In the genomic region with DNA sequence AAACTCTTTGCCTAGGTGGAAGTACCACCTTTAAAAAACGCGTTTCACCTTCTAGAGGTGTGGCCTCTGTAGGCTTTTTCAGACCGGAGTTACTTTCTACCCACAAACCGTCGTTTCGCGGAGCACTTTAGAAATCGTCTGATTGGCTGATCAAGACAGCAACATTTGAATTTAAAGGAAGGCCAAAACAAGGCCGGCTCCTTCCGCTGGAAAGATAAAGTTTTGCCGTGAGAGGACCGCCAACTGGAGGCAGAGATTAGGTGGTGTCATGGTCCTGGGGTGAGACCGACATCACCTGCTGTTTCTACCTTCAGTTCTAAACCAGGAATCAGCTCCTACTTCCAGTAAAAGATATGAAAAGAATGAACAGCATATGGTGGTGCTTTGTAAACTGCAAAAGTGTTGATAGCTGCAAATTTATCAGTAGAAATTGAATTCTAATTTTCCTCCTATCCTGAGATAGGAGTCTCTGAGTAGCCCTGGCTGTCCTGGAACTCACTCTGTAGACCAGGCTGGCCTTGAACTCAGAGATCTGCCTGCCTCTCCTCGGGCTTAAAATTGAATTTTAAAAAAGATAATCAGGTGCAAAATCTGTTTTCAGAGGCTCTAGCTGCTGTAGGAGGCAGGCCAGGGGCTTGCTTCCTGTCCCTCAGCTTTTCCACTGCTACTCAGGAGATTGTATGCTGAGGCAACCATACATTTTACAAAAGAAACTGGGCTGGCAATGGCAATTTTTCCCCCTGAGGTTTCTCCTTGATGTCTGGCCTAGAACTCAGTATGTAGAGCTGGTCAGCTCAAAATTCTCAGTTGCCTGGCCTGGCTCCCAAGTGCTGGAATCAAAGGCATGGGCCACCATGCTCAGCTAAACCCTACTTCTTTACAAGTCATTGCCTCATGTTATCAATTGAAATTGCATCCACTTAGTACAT, we compare ENCODE assay signal across 9 mouse cellular contexts. TPM values are rescaled to one million over a fixed set of nuclear protein-coding genes. Genes with fewer than 3 reads are reported as not detected.
DNase-seq lines count a peak whose midpoint lies in the region; ATAC-seq lines count a peak whose summit lies in the region.
"Had no signal": no experiment of that assay in that cellular context is flagged by ENCODE, and none has a peak within 500 bp of the region (broad histone marks: within the 10 kb centered on the region; RNA-seq: fewer than 3 reads in every experiment).

No protein-coding gene starts in this region.

- peak overlapping the region; percentile 39 for H3K4me3 ChIP-seq in embryonic facial prominence, embryonic 10.5 days
- H3K4me3 ChIP-seq in intestine, embryonic 16.5 days (ENCODE audit: low read length): peak overlapping the region; percentile 7; the same call in 1 of the 2 replicates
- no peak overlapping the region for H3K4me3 ChIP-seq in neural tube, embryonic 13.5 days

- intact Hi-C loops in left cerebral cortex, postnatal 36 days (cut with DNase I): no loop called here

- peak overlapping the region; percentile 69 for H3K27ac ChIP-seq in embryonic facial prominence, embryonic 10.5 days (replicated peaks)
- no peak overlapping the region for H3K27ac ChIP-seq in intestine, embryonic 16.5 days (ENCODE audit: low read length)
- no peak overlapping the region for H3K27ac ChIP-seq in neural tube, embryonic 13.5 days (replicated peaks)

- DNase-seq in adrenal gland, postnatal 10 days: peak; percentile 33
- DNase-seq in adrenal gland, postnatal 4 days (ENCODE audit: low spot score in 2 of 2): no peak
- DNase-seq in A20 (ENCODE audit: low read depth, low spot score): peak; percentile 91
- DNase-seq in embryonic facial prominence, embryonic 10.5 days (ENCODE audit: low spot score): peak; percentile 50
- DNase-seq in right cerebral cortex, postnatal 14 days: no peak
- DNase-seq in left cerebral cortex, postnatal 36 days (ENCODE audit: low spot score in 2 of 2): no peak

- no peak overlapping the region; the same call in 1 of the 2 replicates for H3K9ac ChIP-seq in intestine, embryonic 16.5 days (ENCODE audit: low read depth, low read length)
- no peak overlapping the region for H3K9ac ChIP-seq in neural tube, embryonic 13.5 days

- H3K36me3 ChIP-seq in embryonic facial prominence, embryonic 10.5 days (replicated peaks): peaks cover 33% of the 10 kb centered on the region
- H3K36me3 ChIP-seq in intestine, embryonic 16.5 days (ENCODE audit: control insufficient read depth, insufficient read depth, low read length): peaks cover 4% of the 10 kb centered on the region; the same call in 1 of the 2 replicates
- peaks cover 24% of the 10 kb centered on the region for H3K36me3 ChIP-seq in neural tube, embryonic 13.5 days

- H3K27me3 ChIP-seq in embryonic facial prominence, embryonic 10.5 days (replicated peaks; ENCODE audit: low read depth, poor library complexity, severe bottlenecking): no peaks in the 10 kb centered on the region
- H3K27me3 ChIP-seq in intestine, embryonic 16.5 days (replicated peaks; ENCODE audit: control insufficient read depth, insufficient read depth, low read length): no peaks in the 10 kb centered on the region
- H3K27me3 ChIP-seq in neural tube, embryonic 13.5 days: no peaks in the 10 kb centered on the region

- peak overlapping the region; percentile 37 for H3K4me2 ChIP-seq in intestine, embryonic 16.5 days (ENCODE audit: low read depth, low read length)
- peak overlapping the region; percentile 23 for H3K4me2 ChIP-seq in neural tube, embryonic 13.5 days

- WGBS in embryonic facial prominence, embryonic 10.5 days: 6% methylated on average over 14 of the region's 14 CpGs
- WGBS in intestine, embryonic 16.5 days: 4% methylated on average over 14 of the region's 14 CpGs
- 8% methylated on average over 14 of the region's 14 CpGs for WGBS in neural tube, embryonic 13.5 days

- ATAC-seq in intestine, embryonic 16.5 days: peak; percentile 79
- ATAC-seq in neural tube, embryonic 13.5 days (ENCODE audit: low read depth): no peak

- H3K4me1 ChIP-seq in embryonic facial prominence, embryonic 10.5 days: peaks cover 15% of the 10 kb centered on the region
- peaks cover 5% of the 10 kb centered on the region; the same call in 1 of the 2 replicates for H3K4me1 ChIP-seq in intestine, embryonic 16.5 days (ENCODE audit: control insufficient read depth, insufficient read depth, low read length)
- H3K4me1 ChIP-seq in neural tube, embryonic 13.5 days (replicated peaks): no peaks in the 10 kb centered on the region

- no peaks in the 10 kb centered on the region for H3K9me3 ChIP-seq in embryonic facial prominence, embryonic 10.5 days
- no peaks in the 10 kb centered on the region for H3K9me3 ChIP-seq in intestine, embryonic 16.5 days (ENCODE audit: control insufficient read depth, low read length)
- no peaks in the 10 kb centered on the region for H3K9me3 ChIP-seq in neural tube, embryonic 13.5 days

RNA-seq across cellular contexts. Expression of a gene that starts 14.0 kb away (rescaled TPM):
- 10 to 100 TPM; 15.8 to 21.3 TPM for total RNA-seq in adrenal gland, postnatal 10 days (2021)
- 10 to 100 TPM; 23.2 to 24.5 TPM for total RNA-seq in adrenal gland, postnatal 4 days (2021)
- 19.2 and 24.3 TPM in 2 replicates for polyA plus RNA-seq in embryonic facial prominence, embryonic 10.5 days (2016; fragmentation: Nextera tagmentation; extraction: Ambion mirVana)
- polyA plus RNA-seq in intestine, embryonic 16.5 days (2015; fragmentation: Nextera tagmentation; extraction: Ambion mirVana): 14.0 and 16.5 TPM in 2 replicates
- 31.6 and 35.5 TPM in 2 replicates for polyA plus RNA-seq in neural tube, embryonic 13.5 days (2015; fragmentation: Nextera tagmentation; extraction: Ambion mirVana)
- 10 to 100 TPM; 18.1 to 21.6 TPM for total RNA-seq in left cerebral cortex, postnatal 36 days (2021)

RNA-seq across cellular contexts. Expression of a gene that starts 19.8 kb away (rescaled TPM):
- total RNA-seq in adrenal gland, postnatal 10 days (2021): 10 to 100 TPM; 12.3 to 21.7 TPM
- total RNA-seq in adrenal gland, postnatal 4 days (2021): 10 to 100 TPM in 1 of 2 experiments, 1 to 10 TPM in 1; 9.4 to 10.8 TPM
- 7.4 and 7.9 TPM in 2 replicates for polyA plus RNA-seq in embryonic facial prominence, embryonic 10.5 days (2016; fragmentation: Nextera tagmentation; extraction: Ambion mirVana)
- 3.6 and 5.0 TPM in 2 replicates for polyA plus RNA-seq in intestine, embryonic 16.5 days (2015; fragmentation: Nextera tagmentation; extraction: Ambion mirVana)
- 10.4 and 11.3 TPM in 2 replicates for polyA plus RNA-seq in neural tube, embryonic 13.5 days (2015; fragmentation: Nextera tagmentation; extraction: Ambion mirVana)
- 1 to 10 TPM; 2.8 to 3.4 TPM for total RNA-seq in left cerebral cortex, postnatal 36 days (2021)
- polyA plus RNA-seq: C2C12 had no signal

RNA-seq across cellular contexts. Expression of a gene that starts 26.9 kb away (rescaled TPM):
- total RNA-seq in adrenal gland, postnatal 10 days (2021): not detected
- not detected for total RNA-seq in adrenal gland, postnatal 4 days (2021)
- polyA plus RNA-seq in embryonic facial prominence, embryonic 10.5 days (2016; fragmentation: Nextera tagmentation; extraction: Ambion mirVana): not detected in 2 replicates
- polyA plus RNA-seq in intestine, embryonic 16.5 days (2015; fragmentation: Nextera tagmentation; extraction: Ambion mirVana): not detected in 2 replicates
- not detected in 2 replicates for polyA plus RNA-seq in neural tube, embryonic 13.5 days (2015; fragmentation: Nextera tagmentation; extraction: Ambion mirVana)
- total RNA-seq in left cerebral cortex, postnatal 36 days (2021): not detected
- polyA plus RNA-seq: C2C12 had no signal

RNA-seq across cellular contexts. Expression of a gene that starts 28.3 kb away (rescaled TPM):
- 10 to 100 TPM in 1 of 2 experiments, 1 to 10 TPM in 1; 7.9 to 10.1 TPM for total RNA-seq in adrenal gland, postnatal 10 days (2021)
- 10 to 100 TPM; 11.3 to 12.5 TPM for total RNA-seq in adrenal gland, postnatal 4 days (2021)
- 21.0 and 21.8 TPM in 2 replicates for polyA plus RNA-seq in embryonic facial prominence, embryonic 10.5 days (2016; fragmentation: Nextera tagmentation; extraction: Ambion mirVana)
- 13.0 and 14.5 TPM in 2 replicates for polyA plus RNA-seq in intestine, embryonic 16.5 days (2015; fragmentation: Nextera tagmentation; extraction: Ambion mirVana)
- polyA plus RNA-seq in neural tube, embryonic 13.5 days (2015; fragmentation: Nextera tagmentation; extraction: Ambion mirVana): 15.1 and 15.7 TPM in 2 replicates
- total RNA-seq in left cerebral cortex, postnatal 36 days (2021): 10 to 100 TPM in 1 of 2 experiments, 1 to 10 TPM in 1; 9.2 to 13.2 TPM

RNA-seq across cellular contexts. Expression of a gene that starts 30.2 kb away (rescaled TPM):
- total RNA-seq in adrenal gland, postnatal 10 days (2021): not detected
- total RNA-seq in adrenal gland, postnatal 4 days (2021): not detected
- 0.32 and 1.1 TPM in 2 replicates for polyA plus RNA-seq in embryonic facial prominence, embryonic 10.5 days (2016; fragmentation: Nextera tagmentation; extraction: Ambion mirVana)
- 0.28 and 0.34 TPM in 2 replicates for polyA plus RNA-seq in intestine, embryonic 16.5 days (2015; fragmentation: Nextera tagmentation; extraction: Ambion mirVana)
- polyA plus RNA-seq in neural tube, embryonic 13.5 days (2015; fragmentation: Nextera tagmentation; extraction: Ambion mirVana): 0.47 TPM in 1 of 2 replicates, not detected in the other
- under 1 TPM in 1 of 2 experiments, not detected in 1; 0.47 TPM for total RNA-seq in left cerebral cortex, postnatal 36 days (2021)

Comparison
In these comparisons a context has a peak if more than half of its experiments do, and no peak if none do; other contexts are left out.
1. DNase-seq: peak in adrenal gland, postnatal 10 days (single experiment), A20 (single experiment) and embryonic facial prominence, embryonic 10.5 days (single experiment); none in adrenal gland, postnatal 4 days (0 of 2), right cerebral cortex, postnatal 14 days (single experiment) and left cerebral cortex, postnatal 36 days (0 of 2).